Mouse (Mus musculus): ENCODE measurements around the gene Thada. TPM values are rescaled to one million over a fixed set of nuclear protein-coding genes. Genes with fewer than 3 reads are reported as not detected.

Thada gene
- total and polyA plus RNA-seq, 3 experiments: 17.3 to 26.7 (median 22.2) TPM

DNA sequence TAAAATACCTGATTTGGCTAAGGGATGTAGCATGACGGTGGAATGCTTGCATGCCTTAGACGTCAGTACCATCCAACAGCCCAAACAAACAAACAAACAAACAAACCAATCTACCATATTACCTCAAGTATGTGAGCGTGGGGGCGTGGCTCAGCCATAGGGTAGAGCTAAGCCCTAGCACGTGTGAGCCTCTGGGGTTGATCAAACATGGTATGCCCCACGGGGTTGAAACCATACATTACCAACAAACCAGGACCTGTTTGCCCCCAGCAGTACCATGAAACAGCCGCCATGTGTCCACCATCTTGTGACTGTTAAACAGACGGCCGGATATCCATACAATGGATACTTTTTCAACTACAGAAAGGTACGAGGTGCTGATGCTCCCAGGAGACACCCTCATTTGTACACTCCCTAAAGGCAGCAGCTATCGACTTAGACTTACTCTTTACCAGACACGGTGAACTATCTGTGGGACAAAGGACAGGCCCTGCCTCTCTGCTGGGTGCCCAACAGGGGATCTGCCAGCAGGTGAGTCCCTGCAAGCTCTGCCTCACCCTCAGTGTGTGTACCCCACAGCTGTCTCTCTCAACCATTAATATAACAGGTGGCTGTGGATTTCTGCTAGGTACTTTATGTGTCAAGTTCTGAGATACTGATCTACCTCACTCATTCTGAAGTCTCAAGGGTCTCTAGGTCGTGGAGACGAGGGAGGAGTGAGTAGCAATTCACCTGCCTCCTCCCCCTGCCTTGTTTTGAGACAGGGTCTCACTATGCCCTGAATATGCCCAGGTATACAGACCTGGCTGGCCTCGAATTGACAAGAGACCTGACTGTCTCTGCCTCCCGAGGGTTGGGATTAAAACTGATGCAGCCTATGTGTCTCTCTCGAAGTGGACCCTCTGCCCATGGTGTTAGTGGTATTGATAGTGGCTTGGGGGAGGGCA lies 286.7 kb downstream of the Thada start:
- H3K79me2 ChIP-seq (replicated peaks; ENCODE audit: control insufficient read depth, extremely low read depth, insufficient read depth, poor library complexity, severe bottlenecking): peaks cover 2% of the 10 kb centered on the region
- H3K36me3 ChIP-seq (replicated peaks in 1 of 2; ENCODE audit: control insufficient read depth in 1 of 2, insufficient read depth in 1 of 2, low read length in 1 of 2): peaks cover 0 to 3% of the 10 kb centered on the region in 2 experiments
- no peak for TF ChIP-seq NRF1 (IDR thresholded peaks at IDR 0.05; ENCODE audit: low read depth, low read length)
- no peak for TF ChIP-seq PAX5 (IDR thresholded peaks at IDR 0.05; ENCODE audit: low read length)
- no peak for TF ChIP-seq ZMIZ1 (IDR thresholded peaks at IDR 0.05; ENCODE audit: low read depth, low read length)
- no peak for TF ChIP-seq ETS1 (conservative IDR thresholded peaks at IDR 0.05; ENCODE audit: low read depth, low read length)
- no peak for TF ChIP-seq SIN3A (IDR thresholded peaks at IDR 0.05; ENCODE audit: low read length)
- TF ChIP-seq CTCF (conservative IDR thresholded peaks at IDR 0.05 in 1 of 2, IDR thresholded peaks at IDR 0.05 in 1 of 2; ENCODE audit: low read depth in 2 of 2, low read length in 2 of 2): no peak
- TF ChIP-seq NELFE (IDR thresholded peaks at IDR 0.05; ENCODE audit: low read depth, low read length): no peak
- TF ChIP-seq CHD1 (IDR thresholded peaks at IDR 0.05; ENCODE audit: low read depth, low read length): no peak
- no peak for TF ChIP-seq ELF1 (IDR thresholded peaks at IDR 0.05; ENCODE audit: low read depth, low read length)
- TF ChIP-seq USF2 (conservative IDR thresholded peaks at IDR 0.05; ENCODE audit: low read depth, low read length): no peak
- no peak for TF ChIP-seq ZNF384 (IDR thresholded peaks at IDR 0.05; ENCODE audit: low read depth, low read length)
- no peak for TF ChIP-seq TCF12 (IDR thresholded peaks at IDR 0.05; ENCODE audit: low read depth, low read length)
- no peak for TF ChIP-seq RCOR1 (conservative IDR thresholded peaks at IDR 0.05; ENCODE audit: low read depth, low read length)
- no peak for TF ChIP-seq ZKSCAN1 (IDR thresholded peaks at IDR 0.05; ENCODE audit: borderline replicate concordance, low read depth, low read length)
- TF ChIP-seq CHD2 (IDR thresholded peaks at IDR 0.05; ENCODE audit: low read length): no peak
- TF ChIP-seq MYC (IDR thresholded peaks at IDR 0.05; ENCODE audit: low read depth, low read length): no peak
- TF ChIP-seq RAD21 (IDR thresholded peaks at IDR 0.05; ENCODE audit: low read depth, low read length): no peak
- no peak for TF ChIP-seq BHLHE40 (IDR thresholded peaks at IDR 0.05; ENCODE audit: low read depth, low read length)
- no peak overlapping the region for H3K4me2 ChIP-seq (ENCODE audit: insufficient read depth, low read depth, poor library complexity, severe bottlenecking)
- H3K4me1 ChIP-seq (ENCODE audit: control insufficient read depth in 1 of 2, insufficient read depth in 2 of 2): peaks cover 0 to 33% of the 10 kb centered on the region in 2 experiments; a peak in 2 of 4 replicates
- H3K9ac ChIP-seq (ENCODE audit: insufficient read depth, low read depth): no peak overlapping the region
- H3K27me3 ChIP-seq (replicated peaks): no peaks in the 10 kb centered on the region
- H3K27ac ChIP-seq (ENCODE audit: insufficient read depth, low read depth): no peak overlapping the region
- in situ Hi-C loops (cut with MboI; ENCODE audit: low pct_ligation_motif_present, low pct_unique_long_range_greater_than_20kb, low sequenced_read_pairs): no loop called here
- dilution Hi-C loops (cut with MboI; ENCODE audit: extremely low pct_ligation_motif_present, extremely low pct_unique_long_range_greater_than_20kb, low sequenced_read_pairs): no loop called here
- H3K4me3 ChIP-seq (replicated peaks in 1 of 3; ENCODE audit: low read depth in 2 of 3, low read length in 2 of 3, poor library complexity in 1 of 3): no peak overlapping the region
- DNase-seq (ENCODE audit: extremely low read depth): no peak
- H3K9me3 ChIP-seq (replicated peaks; ENCODE audit: low read length): peaks cover 8% of the 10 kb centered on the region

GRCm38 (mm10) chr17:84177481-84177880 lies 288.5 kb downstream of the Thada start:
- Histone ChIP-seq H3K4me1 (ENCODE audit: control insufficient read depth in 1 of 2, insufficient read depth in 2 of 2) (peaks cover 0 to 22% of the 10 kb centered on the region in 2 experiments; a peak in 2 of 4 replicates), H3K27me3 (replicated peaks) (no peaks in the 10 kb centered on the region), H3K79me2 (replicated peaks; ENCODE audit: control insufficient read depth, extremely low read depth, insufficient read depth, poor library complexity, severe bottlenecking) (no peaks in the 10 kb centered on the region; the same call in 1 of the 2 replicates), H3K4me2 (ENCODE audit: insufficient read depth, low read depth, poor library complexity, severe bottlenecking) (no peak overlapping the region), H3K27ac (ENCODE audit: insufficient read depth, low read depth) (no peak overlapping the region), H3K4me3 (replicated peaks in 1 of 3; ENCODE audit: low read depth in 2 of 3, low read length in 2 of 3, poor library complexity in 1 of 3) (no peak overlapping the region), H3K9ac (ENCODE audit: insufficient read depth, low read depth) (no peak overlapping the region), H3K9me3 (replicated peaks; ENCODE audit: low read length) (peaks cover 8% of the 10 kb centered on the region), H3K36me3 (replicated peaks in 1 of 2; ENCODE audit: control insufficient read depth in 1 of 2, insufficient read depth in 1 of 2, low read length in 1 of 2) (peaks cover 0 to 3% of the 10 kb centered on the region in 2 experiments)
- no peak for TF ChIP-seq SIN3A (IDR thresholded peaks at IDR 0.05; ENCODE audit: low read length)
- TF ChIP-seq ZC3H11A (IDR thresholded peaks at IDR 0.05; ENCODE audit: low read depth, low read length): no peak
- TF ChIP-seq USF2 (conservative IDR thresholded peaks at IDR 0.05; ENCODE audit: low read depth, low read length): no peak
- TF ChIP-seq SMC3 (IDR thresholded peaks at IDR 0.05; ENCODE audit: low read depth, low read length): no peak
- TF ChIP-seq CHD1 (IDR thresholded peaks at IDR 0.05; ENCODE audit: low read depth, low read length): no peak
- no peak for TF ChIP-seq ETS1 (conservative IDR thresholded peaks at IDR 0.05; ENCODE audit: low read depth, low read length)
- no peak for TF ChIP-seq MAX (IDR thresholded peaks at IDR 0.05; ENCODE audit: low read length)
- no peak for TF ChIP-seq TBP (conservative IDR thresholded peaks at IDR 0.05; ENCODE audit: low read depth, low read length)
- in situ Hi-C loops (cut with MboI; ENCODE audit: low pct_ligation_motif_present, low pct_unique_long_range_greater_than_20kb, low sequenced_read_pairs) (no loop called here), dilution Hi-C loops (cut with MboI; ENCODE audit: extremely low pct_ligation_motif_present, extremely low pct_unique_long_range_greater_than_20kb, low sequenced_read_pairs) (no loop called here)
- no peak for DNase-seq (ENCODE audit: extremely low read depth)

Measured in CH12.LX (cell line).